Mouse (Mus musculus) liver (tissue): Measurements from ENCODE around the gene Ctdspl.

Experiments used
- DNase-seq: peaks from one replicate; pipeline ENCODE4 v3.0.0-alpha.2; 2020; ENCODE audit warnings: mixed read lengths

Ctdspl gene

DNA sequence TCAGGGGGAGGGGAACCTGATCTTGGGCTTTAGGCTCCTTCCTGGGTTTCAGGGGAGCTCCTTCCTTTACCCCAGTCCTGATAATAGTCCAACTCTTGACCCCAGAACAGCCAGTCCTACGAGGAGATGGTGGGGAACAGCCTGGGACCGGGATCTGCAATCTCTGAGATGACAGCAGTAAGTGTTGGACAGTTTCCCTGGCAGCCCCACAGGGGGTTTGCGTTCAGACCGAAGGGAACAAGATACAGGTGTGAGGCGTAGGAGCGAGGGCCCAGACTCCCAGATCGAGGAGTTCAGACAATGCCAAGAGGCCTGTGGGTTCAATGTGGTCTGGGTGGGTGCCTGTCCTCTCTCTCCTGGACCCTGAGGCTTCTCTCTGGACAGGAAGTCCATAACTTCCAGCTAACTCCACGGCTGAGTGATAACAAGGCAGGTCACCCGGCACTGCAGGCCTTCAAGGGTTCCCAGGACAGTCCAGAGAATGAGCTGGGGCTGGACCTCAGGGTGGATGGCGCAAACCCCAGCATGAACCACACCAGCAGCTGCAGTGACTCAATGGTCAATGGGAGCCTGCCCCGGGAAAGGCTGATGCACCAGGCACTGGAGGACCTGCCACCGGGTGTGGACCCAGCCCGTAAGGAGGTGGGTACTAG lies 144.0 kb downstream of the Ctdspl start:
- DNase-seq = no peak

DNA sequence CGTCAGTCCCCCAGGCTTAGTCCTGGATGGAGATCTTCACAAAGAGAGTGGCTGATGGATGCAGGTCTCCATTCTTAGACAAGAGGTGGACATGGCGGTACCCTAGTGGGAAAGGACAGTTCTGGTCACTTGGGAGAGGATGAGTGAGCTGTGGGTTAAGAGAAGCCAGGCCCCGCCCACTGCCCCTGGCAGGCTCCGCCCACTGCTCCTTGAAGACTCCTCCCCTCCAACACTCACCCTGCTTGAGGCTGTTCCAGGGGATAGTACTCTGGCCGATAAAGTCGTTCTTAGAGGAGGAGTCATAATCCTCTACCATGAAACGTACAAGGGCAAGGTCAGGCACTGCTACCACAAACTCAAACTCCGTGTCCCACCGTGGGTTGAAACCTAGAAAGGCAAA lies 145.5 kb downstream of the Ctdspl start:
- DNase-seq = no peak

GRCm38 (mm10) chr9:119073184-119073895 lies 147.1 kb downstream of the Ctdspl start:
- no peak for DNase-seq

DNA sequence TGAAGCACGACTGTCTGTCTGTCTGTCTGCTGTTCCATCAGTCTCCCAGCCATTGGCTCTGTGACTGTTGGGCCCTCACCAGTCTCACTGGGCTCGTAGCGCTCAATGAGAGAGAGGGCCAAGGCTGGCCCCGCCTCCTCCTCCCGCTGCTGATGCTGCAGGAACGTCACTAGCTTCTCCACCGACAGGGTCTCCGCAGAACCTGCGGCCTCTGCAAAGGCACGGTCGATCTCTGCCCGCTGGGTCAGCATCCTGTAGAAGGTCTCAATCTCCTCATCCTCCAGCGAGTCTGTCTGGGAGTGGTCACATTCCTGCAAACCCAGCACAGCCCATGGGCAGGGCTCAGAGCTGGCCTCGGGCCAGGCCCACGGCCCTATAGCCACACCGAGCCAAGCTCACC lies 149.4 kb downstream of the Ctdspl start:
- no peak for DNase-seq

DNA sequence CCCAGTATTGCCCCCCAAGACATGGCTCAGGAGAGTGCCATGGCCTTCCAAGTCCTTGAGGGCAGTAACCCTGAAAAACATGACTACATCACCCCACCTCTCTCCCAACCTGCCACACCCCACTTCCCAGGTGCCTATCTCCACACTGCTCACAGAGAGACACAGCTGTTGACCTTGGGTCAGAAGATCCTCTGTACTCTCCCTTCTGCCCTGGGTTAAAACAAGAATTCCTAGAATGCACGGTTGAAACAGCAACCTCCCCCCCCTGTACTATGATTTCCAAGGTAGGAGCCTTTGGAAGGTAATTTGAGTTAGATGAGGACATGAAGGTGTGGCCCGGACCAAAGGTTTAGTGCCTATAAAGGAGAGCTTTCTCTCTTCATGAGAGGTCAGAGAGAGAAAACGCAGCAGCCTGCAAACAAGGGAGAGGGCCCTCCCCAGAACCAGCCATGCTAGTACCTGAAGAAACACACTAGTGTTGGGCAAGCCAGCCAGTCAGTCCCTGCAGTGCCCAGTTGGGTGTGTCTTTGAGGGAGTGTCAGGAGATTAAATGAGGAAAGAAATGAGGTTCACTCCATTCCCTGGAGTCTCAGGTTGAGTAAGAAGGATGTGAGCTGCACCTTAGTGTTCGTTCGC lies 153.9 kb downstream of the Ctdspl start:
- no peak for DNase-seq

GRCm38 (mm10) chr9:119082039-119082438 lies 155.8 kb downstream of the Ctdspl start:
- no peak for DNase-seq

GRCm38 (mm10) chr9:119082656-119083430 lies 156.6 kb downstream of the Ctdspl start:
- no peak for DNase-seq

DNA sequence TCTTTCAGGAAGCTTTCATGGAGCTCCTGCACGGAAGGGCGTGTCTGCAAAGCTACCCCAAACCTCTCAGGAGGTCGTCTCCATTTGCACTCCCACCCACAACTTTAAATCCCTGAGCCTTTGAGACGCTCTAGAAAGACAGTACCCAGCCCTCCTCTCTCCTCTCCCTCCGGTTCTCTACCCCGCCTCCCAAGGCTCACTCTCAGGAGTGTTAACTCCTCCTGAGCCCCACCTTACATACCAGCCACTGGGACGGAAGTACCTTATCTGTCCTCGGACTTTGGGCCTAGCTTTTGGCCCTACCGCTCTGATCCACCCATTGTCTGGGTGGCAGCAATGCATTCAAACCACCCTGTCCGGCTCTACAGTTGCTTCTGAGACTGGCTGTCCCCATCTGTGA lies 157.7 kb downstream of the Ctdspl start:
- DNase-seq = no peak

DNA sequence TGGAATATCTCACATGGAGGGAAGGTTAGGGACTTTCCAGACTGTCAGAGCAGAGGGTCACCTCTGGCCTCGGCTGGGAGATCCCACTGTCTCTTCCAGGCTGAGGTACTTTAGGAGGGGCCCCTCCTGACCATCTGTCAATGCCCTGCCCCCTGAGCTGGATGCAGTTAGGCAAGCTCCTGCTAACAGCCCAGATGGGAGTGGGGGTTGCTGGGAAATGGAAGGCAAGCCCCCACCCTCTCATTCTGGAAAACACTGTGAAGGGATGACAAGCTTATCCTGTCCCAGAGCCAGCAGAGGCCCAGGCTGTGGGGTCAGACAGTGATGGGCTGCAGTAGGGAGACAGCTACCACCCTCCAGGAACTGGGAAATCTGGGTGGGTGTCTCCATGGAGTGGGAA lies 160.2 kb downstream of the Ctdspl start:
- DNase-seq = no peak

DNA sequence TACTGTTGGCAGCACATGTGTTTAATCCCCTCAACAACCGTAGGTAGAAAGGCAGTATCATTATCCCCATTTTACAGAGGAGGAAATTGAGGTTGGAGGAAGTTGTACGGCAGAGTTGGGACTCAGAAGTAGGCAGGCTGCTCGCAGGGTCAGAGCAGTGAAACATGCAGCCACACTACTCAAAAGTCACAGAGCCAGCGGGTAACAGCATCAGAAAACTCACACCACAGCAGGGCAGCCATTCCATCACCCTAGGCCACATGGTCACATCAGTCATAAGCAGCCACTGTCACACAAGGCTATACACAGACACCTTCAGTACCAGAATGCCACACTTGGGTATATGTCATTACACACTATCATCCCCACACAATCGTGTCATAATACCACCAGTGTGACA lies 161.1 kb downstream of the Ctdspl start:
- no peak for DNase-seq

- DNase-seq = peak; percentile 81
Measured at GRCm38 (mm10) chr9:119088148-119088801, 162.0 kb downstream of the Ctdspl start.

GRCm38 (mm10) chr9:119089437-119089836 lies 163.2 kb downstream of the Ctdspl start:
- DNase-seq = no peak

- DNase-seq = no peak
Measured at GRCm38 (mm10) chr9:119090462-119090861, 164.2 kb downstream of the Ctdspl start.

GRCm38 (mm10) chr9:119091581-119092310 lies 165.5 kb downstream of the Ctdspl start:
- DNase-seq = no peak

DNA sequence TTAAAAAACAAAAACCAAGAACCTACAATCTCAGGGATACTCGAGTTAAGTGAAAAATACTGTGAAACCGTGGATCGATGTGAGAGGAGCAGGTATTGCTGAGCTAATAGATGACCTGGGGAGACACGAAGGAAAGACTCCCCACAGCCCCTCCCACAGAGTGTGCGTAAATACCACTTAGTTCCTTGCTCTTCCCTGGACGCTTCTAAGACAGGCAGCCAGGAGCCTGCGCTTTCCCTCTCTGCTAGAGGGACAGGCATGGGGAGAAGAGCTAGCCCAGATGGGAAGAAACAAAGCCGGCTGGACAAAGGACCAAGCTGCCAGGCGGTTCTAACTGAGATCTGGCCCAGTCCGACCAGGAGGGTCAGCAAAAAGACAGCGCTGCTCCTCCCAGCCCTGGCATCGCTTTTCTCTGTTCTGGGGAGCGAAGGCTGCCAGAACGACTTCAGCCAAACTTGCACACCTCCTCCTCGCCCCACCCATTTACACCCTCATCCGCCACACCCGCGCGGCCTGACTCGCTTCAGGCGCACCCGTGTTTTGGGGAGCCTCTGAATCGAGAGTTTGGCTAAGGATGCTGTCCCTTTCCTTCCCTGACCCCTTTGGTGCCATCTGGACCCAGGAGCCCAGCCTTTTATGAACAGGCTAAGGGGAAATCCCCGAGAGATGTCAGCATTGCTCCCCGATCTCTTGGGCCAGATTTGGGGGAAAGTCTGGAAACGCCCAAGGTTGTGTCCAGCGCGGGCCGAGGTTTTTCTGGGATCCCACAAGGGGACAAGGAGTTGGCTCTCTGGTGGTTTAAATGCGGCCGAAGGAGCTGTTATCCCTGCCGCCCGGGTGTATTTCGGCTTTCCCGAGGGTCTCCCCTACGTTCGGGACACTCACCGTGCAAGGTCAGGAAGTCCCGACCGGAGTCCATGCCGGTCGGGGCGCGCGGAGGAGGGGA lies 166.5 kb downstream of the Ctdspl start:
- DNase-seq = no peak
